Mouse (Mus musculus): ENCODE measurements around the gene Foxk2. TPM values are rescaled to one million over a fixed set of nuclear protein-coding genes. Genes with fewer than 3 reads are reported as not detected.

Gene Foxk2
- 11.2 and 12.5 TPM in 2 replicates for polyA plus RNA-seq (2016; fragmentation: Nextera tagmentation; extraction: Ambion mirVana)

DNA sequence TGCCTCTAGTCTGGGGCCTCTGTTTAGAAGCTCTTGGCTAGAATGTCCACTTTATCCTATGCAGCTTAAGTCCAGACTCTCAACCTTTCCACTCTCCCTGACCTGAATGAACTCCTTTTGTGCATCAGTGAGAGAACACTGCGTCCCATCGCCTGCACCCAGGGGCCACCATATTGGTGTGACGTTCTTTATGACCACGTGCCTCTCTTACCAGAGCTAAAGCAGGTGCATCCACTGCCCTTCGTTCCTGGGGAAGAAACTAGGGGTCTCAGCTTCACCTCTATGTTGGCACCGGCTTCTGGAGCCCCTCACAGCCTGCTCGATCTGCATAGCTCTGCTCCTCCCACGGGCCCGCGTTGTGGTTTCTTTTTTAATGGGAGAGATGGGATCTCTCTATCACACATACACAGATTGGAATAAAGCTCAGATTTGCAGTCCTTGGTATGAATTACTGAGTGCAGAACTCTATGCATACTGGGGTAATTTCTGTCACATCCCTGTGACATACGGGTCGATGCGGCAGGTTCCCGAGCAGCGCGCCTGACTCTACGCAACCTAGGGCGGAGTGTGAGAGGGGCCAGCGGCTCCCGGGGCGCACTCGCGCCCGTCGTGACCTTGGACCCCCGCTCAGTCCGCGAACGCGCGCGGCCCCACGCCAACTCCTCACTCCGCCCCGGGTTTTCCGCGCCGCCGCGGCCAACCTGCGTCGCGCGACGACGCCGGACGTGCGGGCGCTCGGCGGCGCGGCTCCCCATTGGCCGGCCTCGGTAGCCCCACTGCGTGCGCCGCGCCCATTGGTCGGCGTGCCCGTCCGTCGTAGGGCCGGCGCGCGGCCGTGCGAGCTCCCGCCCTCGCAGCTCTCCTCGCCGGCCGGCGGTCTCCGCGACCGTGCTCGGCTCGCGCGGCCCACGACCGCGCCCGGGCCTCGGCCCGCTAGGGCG, at the start of gene Foxk2:
TSS of gene Foxk2 (plus strand) at position 831 of the 941 bp plus-strand sequence.
- H3K4me2 ChIP-seq: peak within 1 kb of the TSS; percentile 95
- H3K9me3 ChIP-seq: no peaks in the 10 kb centered on the region
- H3K4me3 ChIP-seq (replicated peaks): peak within 1 kb of the TSS; percentile 99
- WGBS: under 1% methylated on average over 89 of the region's 91 CpGs
- peaks cover 49% of the 10 kb centered on the region for H3K36me3 ChIP-seq
- peak within 1 kb of the TSS; percentile 85 for H3K27ac ChIP-seq
- peak; percentile 95 for ATAC-seq (ENCODE audit: insufficient number of reproducible peaks, insufficient read depth, low FRiP score, low TSS enrichment, low read depth)
- H3K9ac ChIP-seq (replicated peaks): peak within 1 kb of the TSS; percentile 96
- H3K27me3 ChIP-seq: no peaks in the 10 kb centered on the region
- peaks cover 18% of the 10 kb centered on the region for H3K4me1 ChIP-seq (replicated peaks)

DNA sequence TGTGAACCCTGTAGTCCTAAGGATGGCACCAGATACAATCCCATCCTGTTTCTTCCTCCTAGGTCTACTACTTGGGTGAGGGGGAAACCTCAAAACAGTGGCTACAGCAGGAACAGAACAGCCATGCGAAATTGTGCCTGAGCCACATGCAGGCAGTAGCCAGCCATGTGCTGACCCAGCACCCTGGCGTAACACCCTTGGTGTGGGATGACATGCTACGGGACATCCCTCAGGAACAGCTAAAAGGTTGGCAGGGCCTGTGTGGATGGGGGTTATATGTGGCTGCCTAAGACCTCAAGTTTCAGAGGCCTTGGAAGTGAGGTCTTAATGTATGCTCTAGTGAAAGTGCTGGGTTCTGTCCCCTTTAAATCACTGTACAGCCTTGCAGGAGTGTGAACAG, 43.0 kb upstream of the Foxk2 start:
- H3K36me3 ChIP-seq: peaks cover 79% of the 10 kb centered on the region
- no peak overlapping the region for H3K4me2 ChIP-seq
- no peak for ATAC-seq (ENCODE audit: insufficient number of reproducible peaks, insufficient read depth, low FRiP score, low TSS enrichment, low read depth)
- no peaks in the 10 kb centered on the region for H3K27me3 ChIP-seq
- no peak overlapping the region for H3K27ac ChIP-seq
- H3K9ac ChIP-seq (replicated peaks): no peak overlapping the region
- WGBS: 85% methylated on average over 3 of the region's 3 CpGs
- H3K4me1 ChIP-seq (replicated peaks): no peaks in the 10 kb centered on the region
- no peaks in the 10 kb centered on the region for H3K9me3 ChIP-seq
- H3K4me3 ChIP-seq (replicated peaks): no peak overlapping the region

DNA sequence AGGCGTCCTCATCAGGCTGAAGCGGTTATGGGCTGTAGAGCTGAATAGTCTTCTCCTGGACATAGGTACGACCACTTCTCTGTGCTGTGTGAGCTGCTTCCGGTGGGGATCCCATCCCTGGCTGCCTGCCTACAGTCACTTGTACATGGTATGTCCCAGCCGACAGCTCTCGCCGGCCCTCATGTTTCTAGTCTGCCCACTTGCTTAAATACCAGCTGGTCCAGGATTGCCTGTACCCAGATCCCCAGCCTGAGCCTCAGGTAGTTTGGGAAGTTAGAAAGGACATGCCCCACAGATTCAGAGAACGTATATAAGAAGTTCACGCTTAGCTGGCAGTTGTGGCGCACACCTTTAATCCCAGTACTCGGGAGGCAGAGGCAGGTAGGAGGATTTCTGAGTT, 40.0 kb upstream of the Foxk2 start:
- Histone ChIP-seq H3K9me3 (no peaks in the 10 kb centered on the region), H3K4me3 (replicated peaks) (no peak overlapping the region), H3K4me1 (replicated peaks) (no peaks in the 10 kb centered on the region), H3K9ac (replicated peaks) (no peak overlapping the region), H3K36me3 (peaks cover 90% of the 10 kb centered on the region), H3K4me2 (no peak overlapping the region), H3K27me3 (no peaks in the 10 kb centered on the region), H3K27ac (no peak overlapping the region)
- 91% methylated on average over 11 of the region's 11 CpGs for WGBS
- ATAC-seq (ENCODE audit: insufficient number of reproducible peaks, insufficient read depth, low FRiP score, low TSS enrichment, low read depth): no peak

GRCm38 (mm10) chr11:121220771-121221170, 39.0 kb upstream of the Foxk2 start:
- Histone ChIP-seq H3K27me3 (no peaks in the 10 kb centered on the region), H3K4me1 (replicated peaks) (no peaks in the 10 kb centered on the region), H3K4me3 (replicated peaks) (no peak overlapping the region), H3K27ac (no peak overlapping the region), H3K36me3 (peaks cover 94% of the 10 kb centered on the region), H3K9ac (replicated peaks) (no peak overlapping the region), H3K4me2 (no peak overlapping the region), H3K9me3 (no peaks in the 10 kb centered on the region)
- 90% methylated on average over 5 of the region's 5 CpGs for WGBS
- ATAC-seq (ENCODE audit: insufficient number of reproducible peaks, insufficient read depth, low FRiP score, low TSS enrichment, low read depth): no peak

DNA sequence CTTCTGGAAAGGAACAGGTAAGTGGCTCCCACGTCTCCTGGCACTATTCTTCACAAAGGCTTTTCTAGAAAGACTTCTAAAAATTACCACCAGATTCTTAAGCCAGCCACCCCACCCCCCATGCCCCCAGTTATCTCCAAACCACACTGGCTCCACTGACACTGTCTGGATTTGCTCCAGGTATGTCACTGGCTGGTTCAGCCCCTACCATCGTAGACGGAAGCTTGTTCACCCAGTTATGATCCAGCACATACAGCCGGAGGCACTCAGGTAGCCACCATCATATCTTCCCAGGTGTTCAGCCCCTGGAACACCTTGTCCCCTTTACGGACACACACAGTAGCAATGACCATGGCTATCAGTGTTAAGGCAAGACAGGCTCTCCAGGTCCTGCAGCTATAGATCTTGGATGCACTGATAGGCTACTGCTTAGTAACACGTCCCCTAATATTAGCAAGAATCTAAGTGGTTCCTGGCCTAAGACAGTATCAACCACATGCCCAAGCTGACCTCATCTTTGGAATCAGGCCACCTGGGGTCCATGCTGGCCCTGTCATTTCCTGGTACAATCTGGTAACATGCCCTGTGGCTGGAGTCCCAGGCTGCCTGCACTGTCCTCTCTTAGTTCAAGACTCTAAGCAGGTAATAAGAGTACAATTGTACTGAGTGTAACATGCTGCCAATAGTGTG, 38.3 kb upstream of the Foxk2 start:
- no peak overlapping the region for H3K9ac ChIP-seq (replicated peaks)
- 89% methylated on average over 6 of the region's 6 CpGs for WGBS
- H3K9me3 ChIP-seq: no peaks in the 10 kb centered on the region
- H3K4me3 ChIP-seq (replicated peaks): no peak overlapping the region
- no peaks in the 10 kb centered on the region for H3K27me3 ChIP-seq
- H3K36me3 ChIP-seq: peaks cover 95% of the 10 kb centered on the region
- no peak overlapping the region for H3K4me2 ChIP-seq
- H3K27ac ChIP-seq: no peak overlapping the region
- H3K4me1 ChIP-seq (replicated peaks): no peaks in the 10 kb centered on the region
- no peak for ATAC-seq (ENCODE audit: insufficient number of reproducible peaks, insufficient read depth, low FRiP score, low TSS enrichment, low read depth)

- H3K27me3 ChIP-seq: no peaks in the 10 kb centered on the region
- ATAC-seq (ENCODE audit: insufficient number of reproducible peaks, insufficient read depth, low FRiP score, low TSS enrichment, low read depth): no peak
- peak overlapping the region; percentile 70 for H3K4me3 ChIP-seq (replicated peaks)
- WGBS: 30% methylated on average over 21 of the region's 21 CpGs
- peaks cover 41% of the 10 kb centered on the region for H3K36me3 ChIP-seq
- H3K9ac ChIP-seq (replicated peaks): peak overlapping the region; percentile 72
- peaks cover 20% of the 10 kb centered on the region for H3K4me1 ChIP-seq (replicated peaks)
- no peaks in the 10 kb centered on the region for H3K9me3 ChIP-seq
- peak overlapping the region; percentile 73 for H3K27ac ChIP-seq
- peak overlapping the region; percentile 82 for H3K4me2 ChIP-seq
These were observed 31.4 kb upstream of the Foxk2 start for GRCm38 (mm10) chr11:121228129-121229017.

GRCm38 (mm10) chr11:121229018-121229439, 30.8 kb upstream of the Foxk2 start, which contains the start of gene Cybc1:
Cybc1 (minus strand) TSS chr11:121229322.
- no peaks in the 10 kb centered on the region for H3K9me3 ChIP-seq
- peak within 1 kb of the TSS; percentile 70 for H3K4me3 ChIP-seq (replicated peaks)
- WGBS: under 1% methylated on average over 23 of the region's 23 CpGs
- peak within 1 kb of the TSS; percentile 73 for H3K27ac ChIP-seq
- ATAC-seq (ENCODE audit: insufficient number of reproducible peaks, insufficient read depth, low FRiP score, low TSS enrichment, low read depth): peak; percentile 87
- peak within 1 kb of the TSS; percentile 72 for H3K9ac ChIP-seq (replicated peaks)
- no peaks in the 10 kb centered on the region for H3K27me3 ChIP-seq
- peaks cover 34% of the 10 kb centered on the region for H3K36me3 ChIP-seq
- peak within 1 kb of the TSS; percentile 82 for H3K4me2 ChIP-seq
- peaks cover 20% of the 10 kb centered on the region for H3K4me1 ChIP-seq (replicated peaks)

DNA sequence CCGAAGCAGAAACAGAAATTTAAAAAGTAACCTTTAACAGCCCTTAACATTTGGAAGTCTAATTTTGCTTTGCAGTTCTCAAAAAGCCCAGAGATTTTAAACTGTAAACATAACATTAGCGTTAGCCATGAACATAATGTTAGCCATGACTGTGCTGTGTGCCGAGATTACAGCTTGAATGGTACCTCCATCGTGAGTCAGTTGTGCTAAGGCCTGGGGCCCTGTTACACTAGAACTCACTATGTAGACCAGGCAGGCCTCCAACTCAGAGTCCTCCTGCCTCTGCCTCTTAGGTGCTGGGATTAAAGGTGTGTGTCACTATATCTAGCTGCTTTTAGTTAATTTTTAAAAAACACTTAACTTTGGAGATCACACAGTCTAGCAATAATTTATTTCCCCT, 28.6 kb upstream of the Foxk2 start:
- no peak overlapping the region for H3K4me2 ChIP-seq
- H3K27me3 ChIP-seq: no peaks in the 10 kb centered on the region
- no peak for ATAC-seq (ENCODE audit: insufficient number of reproducible peaks, insufficient read depth, low FRiP score, low TSS enrichment, low read depth)
- H3K4me1 ChIP-seq (replicated peaks): peaks cover 24% of the 10 kb centered on the region
- H3K27ac ChIP-seq: no peak overlapping the region
- H3K4me3 ChIP-seq (replicated peaks): no peak overlapping the region
- H3K9me3 ChIP-seq: no peaks in the 10 kb centered on the region
- H3K9ac ChIP-seq (replicated peaks): no peak overlapping the region
- 78% methylated on average over 4 of the region's 4 CpGs for WGBS
- H3K36me3 ChIP-seq: peaks cover 12% of the 10 kb centered on the region

GRCm38 (mm10) chr11:121231628-121232291, 28.0 kb upstream of the Foxk2 start:
- no peak overlapping the region for H3K27ac ChIP-seq
- ATAC-seq (ENCODE audit: insufficient number of reproducible peaks, insufficient read depth, low FRiP score, low TSS enrichment, low read depth): no peak
- peaks cover 25% of the 10 kb centered on the region for H3K4me1 ChIP-seq (replicated peaks)
- H3K4me3 ChIP-seq (replicated peaks): no peak overlapping the region
- no peaks in the 10 kb centered on the region for H3K9me3 ChIP-seq
- peaks cover 7% of the 10 kb centered on the region for H3K36me3 ChIP-seq
- 58% methylated on average over 4 of the region's 4 CpGs for WGBS
- H3K9ac ChIP-seq (replicated peaks): no peak overlapping the region
- no peak overlapping the region for H3K4me2 ChIP-seq
- no peaks in the 10 kb centered on the region for H3K27me3 ChIP-seq

GRCm38 (mm10) chr11:121232706-121233105, 27.1 kb upstream of the Foxk2 start:
- no peaks in the 10 kb centered on the region for H3K36me3 ChIP-seq
- H3K27me3 ChIP-seq: no peaks in the 10 kb centered on the region
- WGBS: 32% methylated on average over 4 of the region's 4 CpGs
- H3K27ac ChIP-seq: no peak overlapping the region
- no peak for ATAC-seq (ENCODE audit: insufficient number of reproducible peaks, insufficient read depth, low FRiP score, low TSS enrichment, low read depth)
- no peak overlapping the region for H3K4me3 ChIP-seq (replicated peaks)
- no peak overlapping the region for H3K4me2 ChIP-seq
- H3K9ac ChIP-seq (replicated peaks): no peak overlapping the region
- H3K9me3 ChIP-seq: no peaks in the 10 kb centered on the region
- peaks cover 22% of the 10 kb centered on the region for H3K4me1 ChIP-seq (replicated peaks)
